31 mouse cellular contexts compared by ENCODE assay signal in the genomic region with DNA sequence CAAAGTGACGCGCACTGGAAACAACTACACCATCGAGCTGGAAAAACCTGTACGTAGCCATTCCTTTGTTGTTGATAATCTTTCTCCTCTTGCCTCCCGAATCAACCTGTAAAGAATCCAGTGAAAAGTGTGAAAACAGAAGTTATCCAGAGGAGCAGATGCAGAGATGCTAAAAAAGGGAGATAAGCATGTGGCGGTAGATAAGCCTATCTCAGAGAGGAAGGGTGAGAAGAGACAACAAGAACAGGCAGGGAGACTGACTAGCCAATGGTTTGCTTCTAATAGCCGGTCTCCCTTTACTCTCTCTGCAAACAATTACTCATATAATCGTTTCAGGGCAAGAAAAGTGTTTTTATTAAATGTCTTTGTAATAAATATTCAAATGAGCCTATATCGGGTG. TPM values are rescaled to one million over a fixed set of nuclear protein-coding genes. Genes with fewer than 3 reads are reported as not detected.
"Had no signal": no experiment of that assay in that cellular context is flagged by ENCODE, and none has a peak within 500 bp of the region (broad histone marks: within the 10 kb centered on the region; RNA-seq: fewer than 3 reads in every experiment).

No protein-coding gene starts in this region.

- H3K9ac ChIP-seq: heart, embryonic 13.5 days; heart, embryonic 15.5 days; hindbrain, embryonic 13.5 days; hindbrain, embryonic 15.5 days; intestine, embryonic 15.5 days; kidney, embryonic 15.5 days; limb, embryonic 13.5 days; limb, embryonic 15.5 days; liver, embryonic 14.5 days had no signal

- H3K27ac ChIP-seq: gastrocnemius, adult 2 months; heart, embryonic 13.5 days; heart, embryonic 15.5 days; hindbrain, embryonic 13.5 days; hindbrain, embryonic 15.5 days; intestine, embryonic 15.5 days; kidney, embryonic 15.5 days; kidney, postnatal 0 days; limb, embryonic 13.5 days; limb, embryonic 15.5 days; liver, embryonic 14.5 days had no signal

- H3K4me2 ChIP-seq: heart, embryonic 11.5 days; heart, embryonic 13.5 days; heart, embryonic 15.5 days; hindbrain, embryonic 13.5 days; hindbrain, embryonic 15.5 days; intestine, embryonic 15.5 days; kidney, embryonic 15.5 days; limb, embryonic 13.5 days; limb, embryonic 15.5 days had no signal

- H3K27me3 ChIP-seq: heart, embryonic 13.5 days; heart, embryonic 15.5 days; hindbrain, embryonic 13.5 days; hindbrain, embryonic 15.5 days; intestine, embryonic 15.5 days; kidney, embryonic 15.5 days; limb, embryonic 13.5 days; limb, embryonic 15.5 days had no signal

- ATAC-seq: inflammation-experienced regulatory T-cells, adult 6 months; intestine, embryonic 15.5 days had no signal

- H3K36me3 ChIP-seq: heart, embryonic 13.5 days; heart, embryonic 15.5 days; hindbrain, embryonic 13.5 days; hindbrain, embryonic 15.5 days; intestine, embryonic 15.5 days; kidney, embryonic 15.5 days; limb, embryonic 13.5 days; limb, embryonic 15.5 days had no signal

- H3K4me1 ChIP-seq: heart, embryonic 13.5 days; heart, embryonic 15.5 days; hindbrain, embryonic 13.5 days; hindbrain, embryonic 15.5 days; intestine, embryonic 15.5 days; kidney, embryonic 15.5 days; limb, embryonic 13.5 days; limb, embryonic 15.5 days had no signal

- H3K4me3 ChIP-seq: gastrocnemius, adult 2 months; heart, embryonic 13.5 days; heart, embryonic 15.5 days; hindbrain, embryonic 13.5 days; hindbrain, embryonic 15.5 days; intestine, embryonic 15.5 days; kidney, embryonic 15.5 days; limb, embryonic 13.5 days; limb, embryonic 15.5 days had no signal

- DNase-seq: gastrocnemius, adult 2 months; gastrocnemius, postnatal 10 days; gastrocnemius, postnatal 25 days; heart, adult 18-20 months; heart, postnatal 14 days; heart, postnatal 36 days; kidney, adult 11 months; kidney, adult 2 months; kidney, adult 9 months; kidney, postnatal 14 days; kidney, postnatal 36 days; layer of hippocampus, adult 9-11 months; layer of hippocampus, postnatal 36 days; left cerebral cortex, postnatal 4 days had no signal

- H3K9me3 ChIP-seq: heart, embryonic 13.5 days; heart, embryonic 15.5 days; hindbrain, embryonic 13.5 days; hindbrain, embryonic 15.5 days; intestine, embryonic 15.5 days; kidney, embryonic 15.5 days; limb, embryonic 13.5 days; limb, embryonic 15.5 days had no signal

RNA-seq across cellular contexts. Expression of a gene that starts 23.2 kb away (rescaled TPM):
- total RNA-seq: layer of hippocampus, postnatal 14 days; layer of hippocampus, postnatal 36 days; left cerebral cortex, adult 18-20 months; left cerebral cortex, adult 8-10 months; left cerebral cortex, postnatal 10 days; left cerebral cortex, postnatal 25 days; left cerebral cortex, postnatal 4 days had no signal
